Mouse (Mus musculus) embryonic facial prominence, embryonic 12.5 days (tissue): ENCODE data around the gene Carmil1. TPM values are rescaled to one million over a fixed set of nuclear protein-coding genes. Genes with fewer than 3 reads are reported as not detected.

Experiments
- ATAC-seq: fragments of 200-750 bp; cut with Nextera tagmentation; 2 replicates; pipeline ENCODE4 v1.8.0; 2017; ENCODE audit not compliant: insufficient number of reproducible peaks, insufficient read depth, low FRiP score, low TSS enrichment
- H3K27ac ChIP-seq: fragments of 300-500 bp; sonication (generic); 2 replicates; pipeline ENCODE4 v1.5.1; 2016; ENCODE audit warnings: mild to moderate bottlenecking
- H3K27me3 ChIP-seq: fragments of 300-500 bp; sonication (generic); 2 replicates; pipeline ENCODE4 v1.6.1; 2016; ENCODE audit warnings: mild to moderate bottlenecking, moderate library complexity
- H3K36me3 ChIP-seq: fragments of 300-500 bp; sonication (generic); 2 replicates; pipeline ENCODE4 v1.6.1; 2016; ENCODE audit warnings: mild to moderate bottlenecking
- H3K4me1 ChIP-seq: fragments of 300-500 bp; sonication (generic); 2 replicates; pipeline ENCODE4 v1.6.1; 2016
- H3K4me2 ChIP-seq: fragments of 300-500 bp; sonication (generic); replicated peaks from 2 replicates; pipeline ENCODE4 v1.6.1; 2016; ENCODE audit warnings: mild to moderate bottlenecking, moderate library complexity
- H3K4me3 ChIP-seq: fragments of 300-500 bp; sonication (generic); 2 replicates; pipeline ENCODE4 v1.5.1; 2016; ENCODE audit warnings: mild to moderate bottlenecking
- H3K9ac ChIP-seq: fragments of 300-500 bp; sonication (generic); 2 replicates; pipeline ENCODE4 v1.6.1; 2016; ENCODE audit warnings: mild to moderate bottlenecking, moderate library complexity
- H3K9me3 ChIP-seq: fragments of 300-500 bp; sonication (generic); 2 replicates; pipeline ENCODE4 v1.6.1; 2016; ENCODE audit warnings: mild to moderate bottlenecking, moderate library complexity
- WGBS: fragments of 180-500 bp; shearing (Covaris S2); methylation state at CpG from one replicate; pipeline ENCODE4 v1.1.7; 2016; 5-methylcytosine and 5-hydroxymethylcytosine counted together
- polyA plus RNA-seq: library from polyadenylated mRNA; unstranded; fragments of >200 nt; fragmentation: Nextera tagmentation; extraction: Ambion mirVana; gene quantifications from 2 replicates; pipeline ENCODE4 v1.2.1, GENCODE M21; 2016

The Carmil1 gene
- polyA plus RNA-seq, 1 experiment from 2014 or later, result 40.1 TPM

GRCm38 (mm10) chr13:24195371-24195770, 85.2 kb downstream of the Carmil1 start:
- H3K4me1 ChIP-seq, result peaks cover 25% of the 10 kb centered on the region
- H3K9ac ChIP-seq, result no peak overlapping the region
- 75% methylated on average over 3 of the region's 3 CpGs for WGBS
- H3K36me3 ChIP-seq, result no peaks in the 10 kb centered on the region
- H3K9me3 ChIP-seq, result peaks cover 4% of the 10 kb centered on the region; the same call in 1 of the 2 replicates
- no peak overlapping the region for H3K4me3 ChIP-seq
- no peak overlapping the region for H3K4me2 ChIP-seq
- no peak overlapping the region for H3K27ac ChIP-seq
- ATAC-seq, result no peak
- no peaks in the 10 kb centered on the region for H3K27me3 ChIP-seq

- Histone ChIP-seq H3K27ac (no peak overlapping the region), H3K9ac (no peak overlapping the region), H3K4me1 (peaks cover 12% of the 10 kb centered on the region; the same call in 1 of the 2 replicates), H3K27me3 (no peaks in the 10 kb centered on the region), H3K4me3 (no peak overlapping the region), H3K36me3 (no peaks in the 10 kb centered on the region), H3K4me2 (no peak overlapping the region), H3K9me3 (peaks cover 4% of the 10 kb centered on the region; the same call in 1 of the 2 replicates)
- WGBS, result 86% methylated on average over 5 of the region's 5 CpGs
- no peak for ATAC-seq
Observed at GRCm38 (mm10) chr13:24194018-24194417, 86.6 kb downstream of the Carmil1 start.

DNA sequence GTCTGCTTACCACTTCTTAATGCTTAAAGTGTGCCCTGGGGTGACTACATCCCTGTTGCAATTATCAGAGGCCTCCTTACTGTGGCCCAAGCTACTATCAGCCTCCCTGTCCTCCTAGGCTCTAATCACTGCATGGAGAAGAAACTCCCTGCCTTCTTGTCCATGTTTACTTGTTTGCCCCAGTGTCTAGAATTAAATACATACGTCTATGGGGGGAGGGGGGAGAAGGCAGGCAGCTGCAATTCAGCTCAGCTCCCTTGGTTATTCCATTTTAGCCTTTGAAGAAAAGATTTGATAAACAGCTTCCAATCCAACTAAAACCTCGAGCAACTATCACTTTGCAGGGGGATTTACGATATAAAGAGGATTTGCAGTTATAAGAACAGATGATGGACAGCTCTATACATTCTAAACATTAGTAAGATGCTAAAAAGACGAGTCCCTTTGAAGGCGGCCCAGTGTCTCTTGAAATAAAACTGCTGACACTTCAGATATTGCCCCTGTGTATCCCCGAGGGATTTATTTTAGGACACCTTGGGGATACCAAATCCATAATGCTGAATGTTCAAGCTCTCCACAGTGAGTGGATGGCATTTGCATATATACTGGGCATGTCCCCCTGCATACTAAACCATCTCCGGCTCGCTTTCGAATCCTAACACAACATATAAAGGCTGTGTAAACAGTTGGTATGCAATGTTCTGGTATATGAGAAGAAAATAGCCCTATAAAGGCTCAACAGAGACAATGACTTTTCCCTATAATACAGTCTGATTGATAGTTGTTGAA, 89.5 kb downstream of the Carmil1 start:
- 75% methylated on average over 9 of the region's 9 CpGs for WGBS
- H3K27ac ChIP-seq, result no peak overlapping the region
- H3K4me1 ChIP-seq, result peaks cover 11% of the 10 kb centered on the region; the same call in 1 of the 2 replicates
- H3K36me3 ChIP-seq, result no peaks in the 10 kb centered on the region
- H3K9me3 ChIP-seq, result peaks cover 4% of the 10 kb centered on the region; the same call in 1 of the 2 replicates
- H3K4me2 ChIP-seq, result no peak overlapping the region
- no peak overlapping the region for H3K4me3 ChIP-seq
- ATAC-seq, result no peak
- H3K9ac ChIP-seq, result no peak overlapping the region
- H3K27me3 ChIP-seq, result no peaks in the 10 kb centered on the region

- H3K27ac ChIP-seq, result no peak overlapping the region
- peaks cover 11% of the 10 kb centered on the region; the same call in 1 of the 2 replicates for H3K4me1 ChIP-seq
- no peak overlapping the region for H3K4me3 ChIP-seq
- no peak overlapping the region for H3K4me2 ChIP-seq
- 69% methylated on average over 2 of the region's 2 CpGs for WGBS
- no peaks in the 10 kb centered on the region for H3K36me3 ChIP-seq
- no peak for ATAC-seq
- no peaks in the 10 kb centered on the region for H3K27me3 ChIP-seq
- no peak overlapping the region; the same call in 1 of the 2 replicates for H3K9ac ChIP-seq
- H3K9me3 ChIP-seq, result no peaks in the 10 kb centered on the region
Observed at GRCm38 (mm10) chr13:24187026-24187425, 93.6 kb downstream of the Carmil1 start.

DNA sequence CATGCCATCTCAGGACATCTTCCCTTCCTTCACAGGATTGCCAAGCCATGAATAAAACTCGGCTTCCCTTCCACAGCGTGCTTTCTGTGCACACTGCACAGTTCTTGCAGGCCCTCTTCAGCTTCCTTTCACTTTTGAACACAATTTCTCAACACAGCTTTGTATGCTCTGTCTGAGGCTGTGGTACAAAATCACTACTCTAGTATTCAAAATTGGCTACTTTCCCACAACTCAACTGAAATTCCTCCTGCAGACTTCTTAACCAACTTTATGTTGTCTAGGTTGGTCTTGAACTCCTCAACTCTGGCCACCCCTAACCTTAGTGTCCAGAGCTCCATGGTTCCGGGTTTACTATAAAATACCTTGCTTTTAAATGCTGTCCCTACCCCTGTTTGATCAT, 95.0 kb downstream of the Carmil1 start:
- Histone ChIP-seq H3K36me3 (no peaks in the 10 kb centered on the region), H3K4me2 (no peak overlapping the region), H3K4me3 (no peak overlapping the region), H3K9me3 (no peaks in the 10 kb centered on the region), H3K27ac (no peak overlapping the region), H3K27me3 (no peaks in the 10 kb centered on the region), H3K9ac (no peak overlapping the region), H3K4me1 (peaks cover 3% of the 10 kb centered on the region; the same call in 1 of the 2 replicates)
- 87% methylated on average over 3 of the region's 3 CpGs for WGBS
- no peak for ATAC-seq

DNA sequence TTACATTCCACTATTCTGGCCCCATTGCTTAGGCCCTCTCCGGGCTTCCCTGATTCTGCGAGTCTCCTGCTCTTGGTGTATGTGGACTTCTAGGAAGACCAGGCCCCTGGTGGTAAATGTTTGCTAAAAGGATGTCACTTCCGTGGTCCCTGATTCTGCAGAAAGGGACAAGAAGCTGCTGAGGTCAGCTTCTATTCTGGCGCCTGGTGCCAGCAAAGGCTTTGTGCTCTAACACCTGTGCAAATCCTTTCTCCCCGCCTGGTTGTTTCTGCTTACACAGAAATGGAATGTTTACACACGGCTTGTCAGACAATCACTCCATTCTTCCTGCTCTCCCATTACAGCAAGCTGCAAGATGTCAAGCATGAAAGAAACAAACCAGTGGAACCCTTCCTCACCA, 97.7 kb downstream of the Carmil1 start:
- H3K4me3 ChIP-seq, result no peak overlapping the region
- H3K9ac ChIP-seq, result no peak overlapping the region
- WGBS, result 48% methylated on average over 6 of the region's 6 CpGs
- ATAC-seq, result no peak
- H3K4me1 ChIP-seq, result peaks cover 7% of the 10 kb centered on the region; the same call in 1 of the 2 replicates
- no peaks in the 10 kb centered on the region for H3K36me3 ChIP-seq
- H3K27me3 ChIP-seq, result no peaks in the 10 kb centered on the region
- no peak overlapping the region for H3K27ac ChIP-seq
- no peaks in the 10 kb centered on the region for H3K9me3 ChIP-seq
- H3K4me2 ChIP-seq, result no peak overlapping the region

DNA sequence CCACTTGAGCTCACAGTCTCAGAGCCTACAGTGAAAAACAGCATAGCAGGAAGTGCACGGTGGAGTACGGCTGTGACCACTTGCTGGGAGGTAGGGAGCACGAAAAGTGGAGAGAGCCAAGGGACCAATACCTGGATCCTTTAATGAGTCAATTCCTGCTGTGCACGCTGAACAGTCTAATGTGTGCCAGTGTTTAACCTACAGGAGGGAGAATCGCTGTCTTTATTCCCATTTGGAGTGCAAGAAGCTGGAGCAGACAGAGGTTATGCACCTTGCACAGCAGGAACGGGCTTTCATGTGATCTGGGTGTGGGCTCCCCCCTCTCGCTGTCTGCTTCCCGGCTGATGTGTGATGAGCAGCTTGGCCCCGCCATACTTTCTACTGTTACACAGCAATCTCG, 101.1 kb downstream of the Carmil1 start:
- Histone ChIP-seq H3K27ac (no peak overlapping the region), H3K9me3 (no peaks in the 10 kb centered on the region), H3K4me1 (peaks cover 12% of the 10 kb centered on the region), H3K36me3 (no peaks in the 10 kb centered on the region), H3K9ac (no peak overlapping the region), H3K4me2 (no peak overlapping the region), H3K4me3 (no peak overlapping the region), H3K27me3 (no peaks in the 10 kb centered on the region)
- 86% methylated on average over 10 of the region's 10 CpGs for WGBS
- ATAC-seq, result no peak

DNA sequence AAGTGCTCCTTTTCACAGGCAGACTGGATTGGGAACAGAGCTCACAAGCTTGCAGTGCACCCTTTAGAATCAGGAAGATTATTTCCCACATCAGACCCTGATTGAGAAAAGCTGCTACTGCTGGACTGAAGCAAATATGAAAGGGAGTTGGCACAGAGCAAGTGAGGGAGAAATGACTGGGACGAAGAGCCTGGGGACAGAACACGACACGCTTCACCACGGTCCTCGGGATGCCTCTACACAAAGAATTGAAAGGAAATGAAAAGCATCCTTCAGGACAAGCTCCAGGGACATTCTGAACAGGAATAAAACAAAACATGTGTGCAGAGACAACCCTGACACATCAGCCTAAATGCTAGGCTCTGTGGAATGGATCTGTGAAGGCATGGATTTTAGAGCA, 103.0 kb downstream of the Carmil1 start:
- Histone ChIP-seq H3K36me3 (no peaks in the 10 kb centered on the region), H3K4me1 (peaks cover 12% of the 10 kb centered on the region), H3K4me2 (no peak overlapping the region), H3K9ac (no peak overlapping the region), H3K27me3 (no peaks in the 10 kb centered on the region), H3K9me3 (no peaks in the 10 kb centered on the region), H3K27ac (no peak overlapping the region), H3K4me3 (no peak overlapping the region)
- 26% methylated on average over 5 of the region's 5 CpGs for WGBS
- no peak for ATAC-seq

GRCm38 (mm10) chr13:24176835-24177234, 103.8 kb downstream of the Carmil1 start:
- no peak overlapping the region for H3K4me2 ChIP-seq
- ATAC-seq, result no peak
- H3K4me1 ChIP-seq, result peaks cover 12% of the 10 kb centered on the region
- no peaks in the 10 kb centered on the region for H3K36me3 ChIP-seq
- H3K9me3 ChIP-seq, result no peaks in the 10 kb centered on the region
- 67% methylated on average over 4 of the region's 4 CpGs for WGBS
- H3K27ac ChIP-seq, result no peak overlapping the region
- H3K27me3 ChIP-seq, result no peaks in the 10 kb centered on the region
- H3K4me3 ChIP-seq, result no peak overlapping the region
- no peak overlapping the region for H3K9ac ChIP-seq

- 0 out of 2 replicates have a peak, but pooled peaks cover 2% of the 10 kb centered on the region for H3K36me3 ChIP-seq
- no peak overlapping the region for H3K27ac ChIP-seq
- no peak overlapping the region for H3K4me2 ChIP-seq
- H3K9me3 ChIP-seq, result no peaks in the 10 kb centered on the region
- no peak for ATAC-seq
- H3K4me3 ChIP-seq, result no peak overlapping the region
- H3K4me1 ChIP-seq, result no peaks in the 10 kb centered on the region
- WGBS, result 86% methylated on average over 1 of the region's 1 CpGs
- H3K9ac ChIP-seq, result no peak overlapping the region
- H3K27me3 ChIP-seq, result no peaks in the 10 kb centered on the region
Observed at GRCm38 (mm10) chr13:24169658-24170057, 110.9 kb downstream of the Carmil1 start.

GRCm38 (mm10) chr13:24163368-24163767, 117.2 kb downstream of the Carmil1 start:
- Histone ChIP-seq H3K9me3 (no peaks in the 10 kb centered on the region), H3K4me1 (no peaks in the 10 kb centered on the region), H3K27me3 (no peaks in the 10 kb centered on the region), H3K27ac (no peak overlapping the region), H3K36me3 (peaks cover 8% of the 10 kb centered on the region; the same call in 1 of the 2 replicates), H3K9ac (no peak overlapping the region), H3K4me3 (no peak overlapping the region), H3K4me2 (no peak overlapping the region)
- 95% methylated on average over 1 of the region's 1 CpGs for whole genome bisulfite sequencing
- no peak for ATAC-seq

- no peak overlapping the region for H3K4me2 ChIP-seq
- WGBS, result 80% methylated on average over 4 of the region's 4 CpGs
- no peak overlapping the region for H3K4me3 ChIP-seq
- H3K36me3 ChIP-seq, result peaks cover 8% of the 10 kb centered on the region; the same call in 1 of the 2 replicates
- H3K27me3 ChIP-seq, result no peaks in the 10 kb centered on the region
- no peak for ATAC-seq
- no peak overlapping the region for H3K9ac ChIP-seq
- no peaks in the 10 kb centered on the region for H3K9me3 ChIP-seq
- H3K27ac ChIP-seq, result no peak overlapping the region
- no peaks in the 10 kb centered on the region for H3K4me1 ChIP-seq
Observed at GRCm38 (mm10) chr13:24161105-24161504, 119.5 kb downstream of the Carmil1 start.
